Mouse (Mus musculus): ENCODE results near the gene Sncg.

Sncg gene

GRCm38 (mm10) chr14:34344361-34344760 lies 30.2 kb downstream of the Sncg start:
- no peak for DNase-seq (ENCODE audit: extremely low read depth, insufficient read length, low spot score)

GRCm38 (mm10) chr14:34343078-34343477 lies 31.5 kb downstream of the Sncg start:
- no peak for DNase-seq (ENCODE audit: extremely low read depth, insufficient read length, low spot score)

- no peak for DNase-seq (ENCODE audit: extremely low read depth, insufficient read length, low spot score)
Measured at GRCm38 (mm10) chr14:34341993-34342392, 32.6 kb downstream of the Sncg start.

- no peak for DNase-seq (ENCODE audit: extremely low read depth, insufficient read length, low spot score)
Measured at GRCm38 (mm10) chr14:34339446-34339845, 35.1 kb downstream of the Sncg start.

- DNase-seq (ENCODE audit: extremely low read depth, insufficient read length, low spot score) = no peak
Measured at GRCm38 (mm10) chr14:34332476-34332875, 42.1 kb downstream of the Sncg start.

- DNase-seq (ENCODE audit: extremely low read depth, insufficient read length, low spot score) = no peak
Measured at GRCm38 (mm10) chr14:34331886-34332285, 42.7 kb downstream of the Sncg start.

- DNase-seq (ENCODE audit: extremely low read depth, insufficient read length, low spot score) = no peak
Measured at GRCm38 (mm10) chr14:34330657-34331158, 43.9 kb downstream of the Sncg start.

GRCm38 (mm10) chr14:34327618-34328017 lies 47.0 kb downstream of the Sncg start:
- no peak for DNase-seq (ENCODE audit: extremely low read depth, insufficient read length, low spot score)

GRCm38 (mm10) chr14:34326606-34327005 lies 48.0 kb downstream of the Sncg start:
- DNase-seq (ENCODE audit: extremely low read depth, insufficient read length, low spot score) = no peak

- no peak for DNase-seq (ENCODE audit: extremely low read depth, insufficient read length, low spot score)
Measured at GRCm38 (mm10) chr14:34323576-34324085, 51.0 kb downstream of the Sncg start.

Measured in 3134 (cell line).